Mouse (Mus musculus): Measurements from ENCODE around the gene Sv2c.

GRCm38 (mm10) chr13:96030368-96031223, 101.8 kb downstream of the Sv2c start:
- TF ChIP-seq POLR2A (IDR thresholded peaks at IDR 0.05; ENCODE audit: low read depth, low read length) (no peak), CTCF (conservative IDR thresholded peaks at IDR 0.05; ENCODE audit: insufficient read depth, insufficient read length, low read depth, low read length) (peak; percentile 86)

All from kidney, adult 2 months (tissue).